Mouse (Mus musculus): ENCODE results near the gene Kcmf1. TPM values are rescaled to one million over a fixed set of nuclear protein-coding genes. Genes with fewer than 3 reads are reported as not detected.

Kcmf1 gene
- polyA plus RNA-seq, 1 experiment, result 517 TPM

DNA sequence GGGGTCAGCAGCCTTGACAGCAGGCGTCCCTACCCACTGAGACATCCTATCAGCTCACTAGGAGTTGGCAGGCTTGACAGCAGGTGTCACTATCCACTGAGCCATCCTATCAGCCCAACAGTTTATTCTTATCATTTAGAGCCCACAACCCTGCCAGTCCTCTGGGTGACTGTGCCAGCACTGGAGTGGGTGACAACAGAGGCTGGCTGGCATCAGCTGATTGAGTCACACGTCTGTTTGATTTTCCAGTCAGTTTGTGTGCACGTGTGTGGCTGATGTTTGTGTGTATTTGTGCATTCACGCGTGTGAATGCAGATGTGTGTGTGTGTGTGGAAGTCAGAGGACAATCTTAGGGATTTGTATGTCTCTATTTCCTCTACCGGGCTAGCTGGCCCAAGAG is 97.7 kb downstream of the Kcmf1 start:
- H3K27ac ChIP-seq (ENCODE audit: control insufficient read depth, insufficient read depth, low read depth, low read length), result no peak overlapping the region
- no peak overlapping the region for H3K4me3 ChIP-seq (ENCODE audit: control insufficient read depth, low read depth, low read length)
- H3K4me1 ChIP-seq (ENCODE audit: control insufficient read depth, insufficient read depth, low read length), result no peaks in the 10 kb centered on the region
- H3K36me3 ChIP-seq (ENCODE audit: control insufficient read depth, insufficient read depth, low read length), result no peaks in the 10 kb centered on the region
- no peaks in the 10 kb centered on the region for H3K27me3 ChIP-seq (ENCODE audit: control insufficient read depth, insufficient read depth, low read length)
- TF ChIP-seq CTCF (IDR thresholded peaks at IDR 0.05; ENCODE audit: control insufficient read depth, insufficient read depth, insufficient replicate concordance, low read depth, low read length) (no peak), POLR2A (IDR thresholded peaks at IDR 0.05; ENCODE audit: control insufficient read depth, low read depth, low read length) (no peak)

- Histone ChIP-seq H3K4me3 (ENCODE audit: control insufficient read depth, low read depth, low read length) (no peak overlapping the region), H3K27ac (ENCODE audit: control insufficient read depth, insufficient read depth, low read depth, low read length) (no peak overlapping the region), H3K4me1 (ENCODE audit: control insufficient read depth, insufficient read depth, low read length) (no peaks in the 10 kb centered on the region; the same call in 1 of the 2 replicates), H3K27me3 (ENCODE audit: control insufficient read depth, insufficient read depth, low read length) (no peaks in the 10 kb centered on the region), H3K36me3 (ENCODE audit: control insufficient read depth, insufficient read depth, low read length) (no peaks in the 10 kb centered on the region)
- no peak for TF ChIP-seq CTCF (IDR thresholded peaks at IDR 0.05; ENCODE audit: control insufficient read depth, insufficient read depth, insufficient replicate concordance, low read depth, low read length)
- no peak for TF ChIP-seq POLR2A (IDR thresholded peaks at IDR 0.05; ENCODE audit: control insufficient read depth, low read depth, low read length)
Observed at GRCm38 (mm10) chr6:72800641-72801040, 99.1 kb downstream of the Kcmf1 start.

GRCm38 (mm10) chr6:72797763-72798162 is 102.0 kb downstream of the Kcmf1 start:
- Histone ChIP-seq H3K4me3 (ENCODE audit: control insufficient read depth, low read depth, low read length) (no peak overlapping the region), H3K4me1 (ENCODE audit: control insufficient read depth, insufficient read depth, low read length) (peaks cover 7% of the 10 kb centered on the region), H3K27ac (ENCODE audit: control insufficient read depth, insufficient read depth, low read depth, low read length) (no peak overlapping the region), H3K36me3 (ENCODE audit: control insufficient read depth, insufficient read depth, low read length) (no peaks in the 10 kb centered on the region), H3K27me3 (ENCODE audit: control insufficient read depth, insufficient read depth, low read length) (no peaks in the 10 kb centered on the region)
- TF ChIP-seq POLR2A (IDR thresholded peaks at IDR 0.05; ENCODE audit: control insufficient read depth, low read depth, low read length) (no peak), CTCF (IDR thresholded peaks at IDR 0.05; ENCODE audit: control insufficient read depth, insufficient read depth, insufficient replicate concordance, low read depth, low read length) (no peak)

DNA sequence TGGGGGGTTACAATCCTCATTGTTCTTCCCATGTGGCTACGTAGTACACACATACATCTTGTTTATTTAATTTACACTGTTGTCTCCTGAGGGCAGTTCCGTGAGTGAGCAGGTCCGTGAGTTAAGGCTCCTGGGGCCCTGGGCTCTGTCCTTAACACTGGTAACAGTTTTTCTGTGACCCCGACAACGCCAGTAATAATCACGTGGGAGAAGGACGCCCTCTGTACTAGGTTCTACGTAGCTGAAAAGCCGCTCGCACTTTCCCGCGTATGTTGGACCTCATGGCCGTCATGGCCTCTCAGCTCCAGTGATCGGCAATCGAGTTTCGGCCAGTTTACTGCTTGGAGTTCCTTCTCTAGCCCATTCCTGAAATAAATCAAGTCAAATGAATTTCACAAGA is 104.3 kb downstream of the Kcmf1 start:
- Histone ChIP-seq H3K36me3 (ENCODE audit: control insufficient read depth, insufficient read depth, low read length) (no peaks in the 10 kb centered on the region), H3K4me1 (ENCODE audit: control insufficient read depth, insufficient read depth, low read length) (peaks cover 7% of the 10 kb centered on the region), H3K27me3 (ENCODE audit: control insufficient read depth, insufficient read depth, low read length) (no peaks in the 10 kb centered on the region), H3K27ac (ENCODE audit: control insufficient read depth, insufficient read depth, low read depth, low read length) (peak overlapping the region; percentile 70; the same call in 1 of the 2 replicates), H3K4me3 (ENCODE audit: control insufficient read depth, low read depth, low read length) (peak overlapping the region; percentile 42)
- no peak for TF ChIP-seq POLR2A (IDR thresholded peaks at IDR 0.05; ENCODE audit: control insufficient read depth, low read depth, low read length)
- no peak for TF ChIP-seq CTCF (IDR thresholded peaks at IDR 0.05; ENCODE audit: control insufficient read depth, insufficient read depth, insufficient replicate concordance, low read depth, low read length)

DNA sequence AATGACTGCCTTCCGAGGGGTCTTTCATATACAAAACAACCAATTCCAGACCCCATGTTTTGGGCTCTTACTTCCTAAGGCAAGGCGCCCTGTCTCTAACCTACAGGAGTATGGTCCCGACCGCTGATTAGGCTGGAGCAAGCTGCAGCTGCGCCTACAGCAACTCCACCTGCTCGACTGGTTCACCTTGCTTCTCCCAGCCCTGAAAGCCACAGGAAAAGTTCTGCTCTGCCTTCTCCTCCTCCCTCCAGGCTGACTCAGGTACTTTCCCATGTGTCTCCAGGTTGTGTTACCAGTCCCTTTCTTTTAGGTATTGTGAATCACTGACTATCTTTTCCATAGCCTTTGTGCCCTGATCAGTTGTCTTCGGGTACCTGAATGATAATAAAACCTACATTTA is 104.9 kb downstream of the Kcmf1 start:
- TF ChIP-seq POLR2A (IDR thresholded peaks at IDR 0.05; ENCODE audit: control insufficient read depth, low read depth, low read length), result no peak
- TF ChIP-seq CTCF (IDR thresholded peaks at IDR 0.05; ENCODE audit: control insufficient read depth, insufficient read depth, insufficient replicate concordance, low read depth, low read length), result no peak
- Histone ChIP-seq H3K4me3 (ENCODE audit: control insufficient read depth, low read depth, low read length) (peak overlapping the region; percentile 2; the same call in 1 of the 2 replicates), H3K36me3 (ENCODE audit: control insufficient read depth, insufficient read depth, low read length) (no peaks in the 10 kb centered on the region), H3K4me1 (ENCODE audit: control insufficient read depth, insufficient read depth, low read length) (peaks cover 7% of the 10 kb centered on the region), H3K27me3 (ENCODE audit: control insufficient read depth, insufficient read depth, low read length) (no peaks in the 10 kb centered on the region), H3K27ac (ENCODE audit: control insufficient read depth, insufficient read depth, low read depth, low read length) (peak overlapping the region; percentile 70; the same call in 1 of the 2 replicates)

DNA sequence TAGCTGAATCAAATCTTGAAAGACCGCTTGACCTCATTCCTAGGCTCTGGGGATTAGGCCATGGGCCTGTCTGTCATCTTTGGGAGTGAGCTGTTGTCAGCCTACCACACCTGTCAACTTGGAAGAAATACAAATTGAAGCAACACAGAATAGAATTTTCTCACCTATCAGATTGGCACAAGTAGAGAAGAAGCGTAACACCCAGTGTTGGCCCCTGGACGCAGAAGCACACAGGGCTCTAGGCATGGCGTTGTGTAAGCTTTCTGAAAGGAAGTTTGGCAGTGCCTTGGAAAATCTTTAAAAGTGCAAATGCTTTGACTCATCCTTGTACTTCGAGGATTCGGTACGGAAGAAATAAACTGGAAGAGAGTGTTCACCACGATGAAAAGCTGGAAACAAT is 107.1 kb downstream of the Kcmf1 start:
- H3K27ac ChIP-seq (ENCODE audit: control insufficient read depth, insufficient read depth, low read depth, low read length), result no peak overlapping the region
- TF ChIP-seq CTCF (IDR thresholded peaks at IDR 0.05; ENCODE audit: control insufficient read depth, insufficient read depth, insufficient replicate concordance, low read depth, low read length), result no peak
- no peak for TF ChIP-seq POLR2A (IDR thresholded peaks at IDR 0.05; ENCODE audit: control insufficient read depth, low read depth, low read length)
- H3K27me3 ChIP-seq (ENCODE audit: control insufficient read depth, insufficient read depth, low read length), result no peaks in the 10 kb centered on the region

More for the DNA sequence above, 107.1 kb downstream of the Kcmf1 start:
- H3K4me3 ChIP-seq (ENCODE audit: control insufficient read depth, low read depth, low read length), result no peak overlapping the region
- no peaks in the 10 kb centered on the region for H3K36me3 ChIP-seq (ENCODE audit: control insufficient read depth, insufficient read depth, low read length)
- H3K4me1 ChIP-seq (ENCODE audit: control insufficient read depth, insufficient read depth, low read length), result peaks cover 12% of the 10 kb centered on the region

Other genes with a start within 250 kb of the Kcmf1 start
- gene Tcf7l1, start 110.7 kb downstream of the Kcmf1 start, polyA plus RNA-seq (2012; rRNA removed), result 3.0 and 3.5 TPM in 2 replicates
- gene Tmsb10, start 58.8 kb upstream of the Kcmf1 start, polyA plus RNA-seq (2012; rRNA removed), result 1,023 and 1,270 TPM in 2 replicates

Data from testis, adult 2 months (tissue).